In genomic region chr7:16400689-16401611, GRCm38 (mm10) we compare ENCODE assay signal across 8 mouse cellular contexts. TPM values are rescaled to one million over a fixed set of nuclear protein-coding genes. Genes with fewer than 3 reads are reported as not detected.
DNase-seq lines count a peak whose midpoint lies in the region; ATAC-seq and TF ChIP-seq lines count a peak whose summit lies in the region.

TSS of gene Zc3h4 (plus strand) at chr7:16400910.

- WGBS in bone marrow, adult 2 months, result 1% methylated on average over 81 of the region's 85 CpGs
- under 1% methylated on average over 65 of the region's 85 CpGs for WGBS in embryonic facial prominence, embryonic 15.5 days
- under 1% methylated on average over 71 of the region's 85 CpGs for WGBS in limb, embryonic 15.5 days
- under 1% methylated on average over 62 of the region's 85 CpGs for WGBS in midbrain, postnatal 0 days

- H3K4me2 ChIP-seq in embryonic facial prominence, embryonic 15.5 days (replicated peaks), result peak within 1 kb of the TSS; percentile 59
- H3K4me2 ChIP-seq in limb, embryonic 15.5 days, result peak within 1 kb of the TSS; percentile 81
- peak within 1 kb of the TSS; percentile 83 for H3K4me2 ChIP-seq in midbrain, postnatal 0 days (ENCODE audit: low read depth, low read length, poor library complexity, severe bottlenecking)

- DNase-seq in A20 (ENCODE audit: low read depth, low spot score), result peak; percentile 91
- DNase-seq in heart, adult 8-10 months (ENCODE audit: low spot score), result peak; percentile 89
- DNase-seq in kidney, adult 9 months, result peak; percentile 89
- DNase-seq in midbrain, postnatal 0 days (ENCODE audit: low spot score), result peak; percentile 93
- peak; percentile 93 to 94 for DNase-seq in spleen, postnatal 10 days (ENCODE audit: low spot score in 2 of 2)

- H3K4me3 ChIP-seq in bone marrow, adult 2 months (replicated peaks; ENCODE audit: control insufficient read depth, low read depth, low read length), result peak within 1 kb of the TSS; percentile 88
- peak within 1 kb of the TSS; percentile 89 for H3K4me3 ChIP-seq in embryonic facial prominence, embryonic 15.5 days (replicated peaks)
- peak within 1 kb of the TSS; percentile 86 for H3K4me3 ChIP-seq in limb, embryonic 15.5 days
- H3K4me3 ChIP-seq in midbrain, postnatal 0 days (ENCODE audit: low read depth, low read length), result peak within 1 kb of the TSS; percentile 96

- H3K27ac ChIP-seq in bone marrow, adult 2 months (ENCODE audit: control insufficient read depth, insufficient read depth, low read depth, low read length, poor library complexity), result peak within 1 kb of the TSS; percentile 100
- peak within 1 kb of the TSS; percentile 100 for H3K27ac ChIP-seq in embryonic facial prominence, embryonic 15.5 days (replicated peaks)
- peak within 1 kb of the TSS; percentile 100 for H3K27ac ChIP-seq in limb, embryonic 15.5 days
- H3K27ac ChIP-seq in midbrain, postnatal 0 days (ENCODE audit: low read depth, low read length), result peak within 1 kb of the TSS; percentile 100

- peaks cover 10% of the 10 kb centered on the region for H3K4me1 ChIP-seq in bone marrow, adult 2 months (ENCODE audit: control insufficient read depth, insufficient read depth, low read length)
- peaks cover 37% of the 10 kb centered on the region for H3K4me1 ChIP-seq in embryonic facial prominence, embryonic 15.5 days
- H3K4me1 ChIP-seq in limb, embryonic 15.5 days, result peaks cover 34% of the 10 kb centered on the region
- H3K4me1 ChIP-seq in midbrain, postnatal 0 days (ENCODE audit: insufficient read depth, low read length), result peaks cover 6% of the 10 kb centered on the region; the same call in 1 of the 2 replicates

- peak; percentile 98 for TF ChIP-seq POLR2A in bone marrow, adult 2 months (IDR thresholded peaks at IDR 0.05; ENCODE audit: borderline replicate concordance, control insufficient read depth, low read depth, low read length)

- peak within 1 kb of the TSS; percentile 99 for H3K9ac ChIP-seq in embryonic facial prominence, embryonic 15.5 days
- H3K9ac ChIP-seq in limb, embryonic 15.5 days, result peak within 1 kb of the TSS; percentile 100
- H3K9ac ChIP-seq in midbrain, postnatal 0 days (replicated peaks; ENCODE audit: low read length, poor library complexity, severe bottlenecking), result peak within 1 kb of the TSS; percentile 100

- TF ChIP-seq CTCF in bone marrow, adult 2 months (IDR thresholded peaks at IDR 0.05; ENCODE audit: control insufficient read depth, insufficient read depth, low read length), result peak; percentile 17; the same call in 1 of the 2 replicates
- peak; percentile 21; the same call in 1 of the 2 replicates for TF ChIP-seq CTCF in midbrain, postnatal 0 days (IDR thresholded peaks at IDR 0.05)

- no peaks in the 10 kb centered on the region for H3K27me3 ChIP-seq in embryonic facial prominence, embryonic 15.5 days
- H3K27me3 ChIP-seq in limb, embryonic 15.5 days, result no peaks in the 10 kb centered on the region
- no peaks in the 10 kb centered on the region for H3K27me3 ChIP-seq in midbrain, postnatal 0 days (ENCODE audit: insufficient read depth, low read length)

- H3K9me3 ChIP-seq in embryonic facial prominence, embryonic 15.5 days (replicated peaks), result no peaks in the 10 kb centered on the region
- H3K9me3 ChIP-seq in limb, embryonic 15.5 days, result no peaks in the 10 kb centered on the region
- no peaks in the 10 kb centered on the region for H3K9me3 ChIP-seq in midbrain, postnatal 0 days (ENCODE audit: low read length)

- peak; percentile 76 for ATAC-seq in embryonic facial prominence, embryonic 15.5 days (ENCODE audit: insufficient number of reproducible peaks, low FRiP score, low TSS enrichment, low read depth)
- ATAC-seq in limb, embryonic 15.5 days (ENCODE audit: insufficient number of reproducible peaks, low FRiP score, low TSS enrichment, low read depth), result peak; percentile 53
- ATAC-seq in midbrain, postnatal 0 days (ENCODE audit: low FRiP score), result peak; percentile 20

- H3K36me3 ChIP-seq in embryonic facial prominence, embryonic 15.5 days, result no peaks in the 10 kb centered on the region
- H3K36me3 ChIP-seq in limb, embryonic 15.5 days, result no peaks in the 10 kb centered on the region
- H3K36me3 ChIP-seq in midbrain, postnatal 0 days (ENCODE audit: insufficient read depth, low read length), result no peaks in the 10 kb centered on the region

RNA-seq across cellular contexts. Expression of gene Zc3h4, which starts in this region (rescaled TPM):
- 56.8 and 95.0 TPM in 2 replicates for polyA plus RNA-seq in bone marrow, adult 2 months (2011; ENCODE audit: insufficient read depth, insufficient read length, low replicate concordance, missing spikeins)
- polyA plus RNA-seq in embryonic facial prominence, embryonic 15.5 days (2015; fragmentation: Nextera tagmentation; extraction: Ambion mirVana), result 16.9 and 17.0 TPM in 2 replicates
- 10 to 100 TPM; 22.6 to 32.9 (median 28.8) TPM for total RNA-seq in heart, adult 8-10 months (2022)
- 12.3 and 14.1 TPM in 2 replicates for polyA plus RNA-seq in limb, embryonic 15.5 days (2015; fragmentation: Nextera tagmentation; extraction: Ambion mirVana)
- total RNA-seq in midbrain, postnatal 0 days (2014; rRNA removed), result 38.4 and 41.1 TPM in 2 replicates
- polyA plus RNA-seq in midbrain, postnatal 0 days (2015; fragmentation: Nextera tagmentation; extraction: Ambion mirVana), result 9.2 and 9.7 TPM in 2 replicates

Comparison
In these comparisons a context has a peak if more than half of its experiments do, and no peak if none do; other contexts are left out.
1. Peak in every context shown above with its lines: DNase-seq, ATAC-seq, H3K4me3 ChIP-seq and H3K27ac ChIP-seq.
2. ATAC-seq: peak in every context shown above with its lines; median percentile 76 in embryonic facial prominence, embryonic 15.5 days; 53 in limb, embryonic 15.5 days; 20 in midbrain, postnatal 0 days.